Mouse (Mus musculus): ENCODE data around the gene Mfap3l. TPM values are rescaled to one million over a fixed set of nuclear protein-coding genes. Genes with fewer than 3 reads are reported as not detected.
"Not testable (repeated sequence)": the region's sequence is repeated elsewhere in the genome, so short reads cannot be mapped to it uniquely, and the experiment has no call there.

Gene Mfap3l
- total RNA-seq, 1 experiment from 2014 or later: 2.1 TPM

- no peak for DNase-seq
These were observed 17.5 kb downstream of the Mfap3l start for GRCm38 (mm10) chr8:60650119-60650518.

DNA sequence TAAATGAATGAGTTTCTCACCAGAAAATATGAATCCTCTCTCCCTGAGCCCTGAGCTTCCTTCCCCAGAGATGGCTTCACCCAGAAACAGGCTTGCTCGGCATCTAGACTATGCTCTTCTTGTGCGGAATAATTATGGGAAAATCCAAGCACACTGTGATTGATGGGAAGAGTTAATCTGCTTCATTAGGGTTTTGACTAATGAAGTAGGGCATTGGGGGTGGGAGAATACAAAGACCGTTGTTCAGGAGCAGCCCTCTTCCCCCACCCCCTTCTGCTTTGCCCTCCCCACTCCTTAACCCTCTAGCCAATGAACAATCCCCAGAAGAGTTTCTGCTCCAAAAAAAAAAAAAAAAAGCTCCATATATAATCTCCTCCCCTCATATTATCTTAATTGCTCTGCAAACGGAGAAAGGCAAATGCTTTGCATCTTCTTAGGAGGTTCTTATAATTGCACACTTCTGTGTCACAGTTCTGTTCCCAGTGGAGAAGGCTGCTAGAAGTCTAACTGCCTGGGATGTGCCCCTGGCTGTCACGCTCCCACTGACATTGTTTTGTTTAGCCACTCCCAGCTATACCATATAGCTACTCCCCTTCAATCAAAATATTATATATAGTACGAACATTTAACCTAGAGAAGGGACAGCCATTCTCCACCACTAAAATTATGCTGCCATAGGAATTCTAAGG is 24.9 kb downstream of the Mfap3l start:
- DNase-seq: no peak

- no peak for DNase-seq
These were observed 25.5 kb downstream of the Mfap3l start for GRCm38 (mm10) chr8:60658114-60658500.

DNA sequence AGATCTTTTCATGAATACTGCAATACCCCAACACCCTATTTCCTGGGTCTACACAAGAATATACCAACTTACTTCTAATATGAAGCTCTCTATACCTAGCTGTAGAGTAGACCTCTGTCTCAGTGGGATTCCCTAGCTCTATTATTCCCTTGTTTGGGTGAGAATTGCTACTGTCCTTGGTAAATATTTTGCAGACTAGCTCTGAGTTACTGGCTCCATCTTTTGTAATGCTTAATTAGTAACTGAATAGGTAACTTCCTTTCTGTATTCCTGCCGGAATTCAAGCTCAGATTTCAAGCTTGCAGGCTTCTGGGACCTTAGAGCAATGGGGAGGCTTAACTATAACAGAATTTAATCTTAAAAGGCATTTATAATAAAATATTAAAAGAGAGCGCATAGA is 26.1 kb downstream of the Mfap3l start:
- DNase-seq: not testable (repeated sequence)

DNA sequence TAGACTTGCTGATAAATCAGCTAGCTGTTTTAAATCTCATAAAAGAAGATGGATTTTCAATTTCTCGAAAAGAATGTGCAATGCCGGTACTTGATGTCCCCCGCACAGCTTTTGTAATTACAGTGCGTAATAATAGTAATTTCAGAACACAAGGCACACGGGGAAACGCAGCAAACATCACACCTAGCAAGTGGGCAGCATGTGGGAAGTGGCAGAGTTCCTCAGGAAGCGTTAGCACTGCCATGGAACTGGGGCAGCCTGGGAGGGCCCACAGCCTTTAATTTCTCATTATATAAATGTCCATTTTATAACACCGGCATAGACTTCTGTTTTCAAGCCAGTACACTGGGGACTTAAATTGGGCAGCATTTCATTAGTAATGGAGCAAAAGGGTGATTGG is 27.1 kb downstream of the Mfap3l start:
- no peak for DNase-seq

DNA sequence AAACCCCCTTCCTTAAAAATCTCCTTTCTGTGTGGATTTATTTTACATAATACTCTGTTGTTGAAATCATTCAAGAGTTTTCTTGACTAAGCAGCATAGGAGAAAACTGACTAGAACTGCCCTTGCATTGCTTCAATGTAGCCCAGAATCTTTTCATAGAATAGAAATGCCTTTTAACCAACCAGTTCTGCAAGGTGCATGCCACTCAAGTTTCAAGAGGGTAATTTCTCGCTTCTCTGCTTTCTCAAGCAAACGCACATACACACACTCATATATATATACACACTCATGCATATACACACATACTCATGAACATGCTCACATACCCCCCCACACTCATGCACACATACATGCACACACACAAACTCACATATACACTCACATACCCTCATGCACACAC is 28.6 kb downstream of the Mfap3l start:
- DNase-seq: no peak

DNA sequence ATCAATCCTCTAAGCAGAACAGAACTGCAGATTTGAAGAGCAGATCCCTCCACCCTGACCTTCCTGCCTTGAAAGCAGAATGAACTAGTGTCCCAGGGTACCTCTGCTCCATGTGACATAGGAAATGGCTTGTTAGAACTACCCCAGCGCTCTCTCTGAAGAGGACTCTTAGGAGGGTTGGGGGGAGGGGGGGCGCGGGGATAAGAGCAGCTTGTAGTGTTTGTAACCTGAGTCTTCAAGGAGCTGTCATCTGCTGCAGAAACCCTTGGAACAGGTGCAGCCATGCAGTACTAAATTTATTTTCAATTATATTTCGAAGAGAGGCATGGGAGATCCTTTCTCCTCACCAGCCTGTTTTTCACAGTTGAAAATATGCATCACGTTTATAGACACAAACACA is 30.9 kb downstream of the Mfap3l start:
- no peak for DNase-seq

GRCm38 (mm10) chr8:60665821-60666220 is 33.2 kb downstream of the Mfap3l start:
- no peak for DNase-seq

GRCm38 (mm10) chr8:60666852-60667251 is 34.2 kb downstream of the Mfap3l start:
- no peak for DNase-seq

DNA sequence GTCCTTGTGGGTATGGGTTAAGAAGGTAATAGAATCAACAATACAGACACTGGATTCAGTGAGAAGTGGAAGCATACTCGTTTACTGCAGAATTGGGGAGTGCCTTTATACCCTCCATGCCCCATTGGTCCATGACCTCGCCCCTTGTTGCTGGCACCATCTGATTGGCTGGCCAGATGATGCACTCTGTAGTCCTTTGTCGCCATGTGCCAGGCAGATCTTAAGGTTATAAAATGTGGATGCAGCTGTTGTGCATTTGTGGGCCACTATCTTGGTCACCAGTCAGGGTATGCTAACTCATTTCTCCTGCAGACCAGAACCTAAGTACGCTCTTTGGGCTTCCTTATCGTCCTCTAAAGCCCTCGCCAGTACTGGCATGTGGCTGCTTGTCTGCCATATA is 46.0 kb downstream of the Mfap3l start:
- DNase-seq: no peak

GRCm38 (mm10) chr8:60681811-60682210 is 49.2 kb downstream of the Mfap3l start:
- no peak for DNase-seq

GRCm38 (mm10) chr8:60682340-60682739 is 49.7 kb downstream of the Mfap3l start:
- DNase-seq: no peak

- no peak for DNase-seq
These were observed 79.0 kb downstream of the Mfap3l start for GRCm38 (mm10) chr8:60711516-60712086.

- DNase-seq: no peak
These were observed 82.1 kb downstream of the Mfap3l start for GRCm38 (mm10) chr8:60714724-60715123.

- no peak for DNase-seq
These were observed 86.1 kb downstream of the Mfap3l start for GRCm38 (mm10) chr8:60718692-60719091.

Other genes starting within 250 kb of the Mfap3l start
- not detected in 2 replicates for gene Gm10283, start 129.6 kb upstream of the Mfap3l start, total RNA-seq (2021)
- 0.30 and 11.1 TPM in 2 replicates for gene Aadat, start 126.9 kb upstream of the Mfap3l start, total RNA-seq (2021)

Data from adrenal gland, postnatal 14 days (tissue).